Mouse (Mus musculus) T-helper 17 cell (primary cell): Measurements from ENCODE around the gene Hist2h2aa2.
"Not testable (repeated sequence)": the region's sequence is repeated elsewhere in the genome, so short reads cannot be mapped to it uniquely, and the experiment has no call there.

Experiments used
- in situ Hi-C, 2 experiments: fragments of 300-600 bp; cut with MboI, MseI; formaldehyde crosslinking; loops; 1 replicate in 1 of 2; 2 replicates in 1 of 2; pipeline ENCODE4 v1.15.1; 2025; ENCODE audit warnings: high pct_unique_total_duplicates in 2 of 2

Gene Hist2h2aa2

DNA sequence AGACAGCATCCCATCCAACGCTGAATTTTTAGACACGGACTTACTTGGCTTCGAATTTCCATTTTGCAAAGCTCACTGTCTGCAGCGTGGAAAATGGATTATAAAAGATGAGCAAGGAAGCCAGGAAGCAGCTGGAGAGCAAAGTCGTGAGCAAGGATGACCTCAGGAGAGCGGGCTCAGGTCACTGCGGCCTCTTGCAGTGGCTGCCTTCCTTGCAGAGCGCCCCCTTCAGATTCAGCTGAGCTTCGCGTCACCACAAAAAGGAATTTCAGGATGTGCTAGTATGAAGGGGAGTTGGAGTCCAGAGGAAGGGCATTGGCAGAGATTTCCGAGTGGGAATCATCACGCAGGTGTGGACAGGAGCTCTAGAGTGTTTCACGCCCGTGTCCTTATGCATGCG, 30.8 kb downstream of the Hist2h2aa2 start:
- in situ Hi-C loops = no loop called here

DNA sequence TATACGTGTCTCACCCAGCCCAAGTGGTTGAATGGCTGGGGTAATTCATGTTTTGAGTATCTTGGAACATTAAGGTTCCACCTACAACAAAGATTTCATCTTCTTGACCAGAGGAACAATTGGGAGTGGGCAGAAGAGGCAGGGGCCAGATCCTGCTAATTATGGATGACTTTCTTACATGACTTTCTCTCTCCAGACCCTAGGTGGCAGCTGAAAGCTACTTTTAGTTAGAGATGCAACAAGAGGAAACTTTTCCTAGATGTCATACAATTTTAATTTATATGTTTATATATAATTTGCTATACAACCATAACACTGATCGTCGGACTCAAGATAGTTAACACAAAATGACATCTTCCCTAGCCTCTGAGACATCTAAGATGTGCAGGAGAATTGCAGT, 32.3 kb downstream of the Hist2h2aa2 start:
- in situ Hi-C loops = no loop called here

GRCm38 (mm10) chr3:96199731-96200130, 40.3 kb downstream of the Hist2h2aa2 start:
- in situ Hi-C loops = no loop called here

DNA sequence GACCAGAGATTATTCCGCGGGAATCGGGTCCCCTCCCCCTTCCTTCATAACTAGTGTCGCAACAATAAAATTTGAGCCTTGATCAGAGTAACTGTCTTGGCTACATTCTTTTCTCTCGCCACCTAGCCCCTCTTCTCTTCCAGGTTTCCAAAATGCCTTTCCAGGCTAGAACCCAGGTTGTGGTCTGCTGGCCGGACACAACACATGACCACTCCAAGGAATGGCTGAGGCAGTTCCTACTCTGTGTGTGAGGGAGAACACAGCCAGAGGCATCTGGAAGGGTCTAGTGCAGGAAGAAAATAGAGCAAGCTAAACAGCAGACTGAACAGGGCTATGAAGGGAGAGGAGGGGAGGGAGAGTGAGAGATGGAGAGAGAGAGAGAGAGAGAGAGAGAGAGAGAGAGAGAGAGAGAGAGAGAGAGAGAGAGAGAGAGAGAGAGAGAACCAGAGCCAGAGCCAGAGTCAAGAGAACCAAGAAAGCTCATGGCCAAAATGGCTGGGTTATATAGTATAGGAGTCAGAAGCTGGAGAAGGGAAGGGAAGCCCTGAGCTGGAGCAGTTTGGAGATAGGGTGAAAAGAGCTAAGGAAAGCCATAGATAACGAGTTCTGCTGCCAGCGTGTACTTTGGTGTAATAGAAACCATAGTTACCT, 41.4 kb downstream of the Hist2h2aa2 start:
- in situ Hi-C loops = not testable (repeated sequence)

DNA sequence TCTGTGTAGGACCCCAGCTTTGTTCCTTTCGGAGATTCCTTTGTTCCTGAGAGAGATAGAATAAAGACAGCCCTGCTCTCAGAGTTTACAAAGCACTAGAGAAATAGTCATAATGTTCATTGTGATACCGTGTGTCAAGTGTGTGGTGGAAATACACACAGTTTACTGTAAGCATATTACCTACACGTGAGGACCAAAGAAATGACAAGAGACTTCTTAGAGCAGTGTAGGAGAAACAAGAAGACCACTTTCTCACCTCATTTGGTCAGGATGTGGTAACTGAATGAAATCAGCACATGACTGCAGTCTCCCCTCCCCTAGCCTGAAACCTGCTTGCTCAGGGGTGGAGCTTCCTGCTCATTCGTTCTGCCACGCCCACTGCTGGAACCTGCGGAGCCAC, 41.9 kb downstream of the Hist2h2aa2 start:
- in situ Hi-C loops = no loop called here

- in situ Hi-C loops = no loop called here
Measured at GRCm38 (mm10) chr3:96197129-96197749, 42.8 kb downstream of the Hist2h2aa2 start.

- in situ Hi-C loops = no loop called here
Measured at GRCm38 (mm10) chr3:96196437-96197128, 43.5 kb downstream of the Hist2h2aa2 start.

DNA sequence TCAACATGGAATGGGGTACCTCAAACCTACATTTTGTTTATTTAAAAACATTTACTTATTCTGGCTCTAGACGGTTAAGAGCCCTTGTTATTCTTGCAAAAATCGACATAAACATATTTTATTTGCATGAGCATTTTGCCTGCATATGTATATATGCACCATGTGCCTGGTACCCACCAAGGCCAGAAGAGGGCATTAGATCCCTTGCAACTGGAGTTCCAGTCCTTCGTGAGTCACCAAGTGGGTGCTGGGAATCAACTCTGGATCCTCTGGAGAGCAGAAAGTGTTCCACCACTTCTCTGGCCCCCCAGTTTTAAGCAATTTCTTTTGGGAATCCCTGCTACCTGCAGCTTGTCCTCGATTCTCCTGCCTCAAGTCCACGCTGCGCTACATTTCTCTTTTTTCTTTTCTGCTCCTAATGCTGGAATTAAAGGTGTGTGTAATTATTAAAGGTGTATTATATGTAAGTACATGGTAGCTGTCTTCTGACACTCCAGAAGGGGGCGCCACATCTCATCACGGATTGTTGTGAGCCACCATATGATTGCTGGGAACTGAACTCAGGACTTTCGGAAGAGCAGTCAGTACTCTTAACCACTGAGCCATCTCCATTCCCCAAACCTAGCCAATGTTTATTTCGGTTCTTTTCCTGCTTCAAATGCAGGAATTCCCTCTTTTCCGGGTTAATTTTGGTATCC, 44.3 kb downstream of the Hist2h2aa2 start:
- in situ Hi-C loops = no loop called here

GRCm38 (mm10) chr3:96194966-96195365, 45.1 kb downstream of the Hist2h2aa2 start:
- in situ Hi-C loops = no loop called here

GRCm38 (mm10) chr3:96192977-96193376, 47.1 kb downstream of the Hist2h2aa2 start:
- in situ Hi-C loops = no loop called here
